Mouse (Mus musculus) hindlimb bud, embryonic 11.5 days (tissue): ENCODE results near the gene Fkbp14.

Experiments used
- DNase-seq: peaks from one replicate; pipeline ENCODE4 v3.0.0-alpha.2; 2012; ENCODE audit warnings: low read depth, low spot score; ENCODE audit errors: extremely low spot score

Gene Fkbp14

DNA sequence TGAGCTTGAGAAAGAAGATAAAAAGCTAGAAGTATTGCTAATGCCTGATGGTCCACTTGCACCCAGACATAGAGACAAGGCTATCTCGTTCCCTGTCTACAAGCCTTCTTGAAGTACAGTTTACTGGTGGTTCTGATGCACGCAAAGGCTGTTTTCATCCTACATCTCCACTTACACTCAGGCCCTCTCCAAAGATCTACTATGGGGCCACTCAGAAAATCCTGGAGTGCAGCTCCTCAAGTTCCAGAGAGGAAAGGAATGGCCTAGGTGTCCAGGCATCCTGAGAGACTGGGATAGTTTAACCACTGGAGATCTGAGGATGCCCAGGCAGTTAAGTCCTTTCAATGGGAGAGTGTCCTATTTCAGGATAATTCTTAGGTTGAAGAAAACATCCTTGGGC lies 6.4 kb downstream of the Fkbp14 start:
- no peak for DNase-seq

DNA sequence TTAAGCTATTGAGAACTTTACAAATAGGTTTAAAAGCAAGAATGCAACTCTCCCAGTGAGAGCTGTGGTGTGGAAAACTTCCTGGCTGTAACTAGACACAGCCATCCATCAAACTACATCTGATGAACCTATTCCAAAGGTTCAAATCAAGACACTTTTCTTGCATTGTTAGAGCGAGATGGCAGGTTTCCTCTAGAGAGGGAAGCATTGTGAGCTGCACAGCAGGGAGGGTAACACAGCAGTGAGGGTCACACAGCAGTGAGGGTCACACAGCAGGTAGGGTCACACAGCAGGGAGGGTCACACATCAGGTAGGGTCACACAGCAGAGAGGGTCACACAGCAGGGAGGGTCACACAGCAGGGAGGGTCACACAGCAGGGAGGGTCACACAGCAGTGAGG lies 8.9 kb downstream of the Fkbp14 start:
- DNase-seq = no peak

DNA sequence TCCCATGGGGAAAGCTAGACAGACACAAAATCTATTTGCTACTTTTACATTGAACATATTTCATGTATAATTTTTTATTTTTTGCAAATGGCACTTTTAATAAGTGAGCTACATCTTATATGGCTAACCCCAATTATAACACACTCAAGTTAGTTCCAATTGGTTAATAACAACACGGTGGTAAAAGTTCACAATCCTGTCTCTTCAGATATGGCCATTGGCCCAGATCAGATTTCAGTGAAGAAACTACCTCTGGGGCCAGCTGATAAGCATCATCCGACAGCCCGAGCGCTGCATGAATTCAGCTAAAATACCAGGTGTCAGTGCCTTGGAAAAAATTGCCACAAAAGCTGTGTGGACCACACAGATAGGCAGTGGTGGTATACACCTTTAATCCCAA lies 9.4 kb downstream of the Fkbp14 start:
- DNase-seq = no peak

DNA sequence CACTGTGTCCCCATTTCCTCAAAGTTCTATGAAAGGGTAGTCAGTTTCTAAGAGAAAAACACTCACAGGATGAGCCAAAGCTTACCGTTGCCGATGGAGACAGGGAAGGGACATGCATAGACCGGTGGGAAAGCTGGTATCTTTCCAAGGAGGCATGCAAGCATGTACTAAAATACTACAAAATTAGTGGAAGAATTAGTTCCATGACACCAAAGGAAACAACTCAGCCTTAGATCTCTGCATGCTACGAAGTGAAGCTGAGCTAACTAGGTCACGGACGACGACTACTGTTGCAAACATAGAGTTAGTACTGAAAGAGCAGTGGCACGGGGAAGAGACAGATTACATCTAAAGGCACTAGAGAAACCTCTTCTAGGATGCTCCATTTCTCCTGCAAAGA lies 10.2 kb downstream of the Fkbp14 start:
- DNase-seq = no peak

DNA sequence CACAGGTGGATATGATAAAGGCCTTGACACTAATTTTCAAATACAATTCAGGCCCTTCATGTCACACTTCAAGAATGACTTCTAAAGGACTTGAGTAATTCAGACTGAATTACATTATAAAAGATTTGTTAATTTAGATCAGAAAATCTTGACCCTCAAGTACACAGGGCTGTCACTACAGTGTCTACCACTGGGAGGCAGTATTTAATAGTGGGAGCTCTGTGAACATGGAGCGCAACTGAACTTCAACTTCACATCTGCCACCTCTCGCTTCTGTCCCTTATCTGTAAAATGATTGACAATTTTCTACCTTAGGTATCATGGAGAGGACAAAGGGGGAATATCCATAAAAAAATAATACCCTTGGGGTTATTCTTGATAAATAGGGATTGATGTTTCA lies 10.9 kb downstream of the Fkbp14 start:
- no peak for DNase-seq

DNA sequence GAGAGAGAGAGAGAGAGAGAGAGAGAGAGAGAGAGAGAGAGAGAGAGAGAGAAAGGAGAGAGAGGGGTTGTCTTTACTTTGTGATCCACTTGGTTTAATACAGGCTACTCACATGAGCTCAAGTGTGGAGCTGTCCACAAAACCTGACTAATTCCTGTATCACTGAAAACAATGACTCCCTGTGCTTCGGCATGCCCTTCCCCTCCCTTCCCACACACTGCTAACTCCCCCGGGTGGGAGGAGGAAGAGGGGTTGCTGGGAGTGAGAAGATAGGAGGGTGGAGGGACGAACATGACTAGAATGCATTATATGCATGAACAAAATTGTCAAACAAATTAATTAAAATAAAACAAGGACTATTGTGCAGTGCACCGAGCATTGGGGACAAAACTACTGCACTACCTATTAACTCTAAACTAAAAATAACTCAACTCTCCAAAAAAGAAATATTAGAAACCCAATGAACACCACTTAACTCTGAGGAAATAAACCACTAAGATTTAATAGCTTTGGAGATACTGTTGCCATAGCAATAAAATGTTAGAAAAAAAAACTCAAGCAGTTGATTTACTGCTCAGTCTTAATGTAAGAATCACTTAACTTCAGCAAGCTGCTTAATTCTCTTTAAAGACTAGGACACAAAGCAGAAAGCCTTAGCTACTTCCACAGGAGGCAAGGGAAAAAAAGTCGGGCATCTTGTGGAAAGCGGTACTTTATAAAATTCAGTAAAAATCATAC lies 23.7 kb downstream of the Fkbp14 start:
- no peak for DNase-seq

DNA sequence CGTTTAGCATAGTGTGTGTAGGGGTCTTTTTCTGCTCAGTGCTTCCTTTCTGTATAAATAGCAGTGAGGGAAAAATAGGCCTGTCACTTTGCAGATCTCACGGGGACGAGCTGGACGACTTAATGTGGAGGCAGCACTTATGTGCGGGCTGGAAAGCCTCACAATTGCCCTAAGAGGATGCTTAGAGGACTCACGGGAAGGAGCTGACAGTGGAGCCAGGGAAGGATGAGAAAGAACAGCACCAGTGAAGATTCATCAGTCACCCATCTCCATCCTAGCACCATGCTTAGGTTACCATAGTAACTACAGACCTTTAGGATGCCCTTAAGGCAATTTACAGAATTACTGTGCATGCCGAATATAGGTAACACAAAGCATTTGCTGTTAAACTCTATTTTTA lies 27.3 kb downstream of the Fkbp14 start:
- no peak for DNase-seq

DNA sequence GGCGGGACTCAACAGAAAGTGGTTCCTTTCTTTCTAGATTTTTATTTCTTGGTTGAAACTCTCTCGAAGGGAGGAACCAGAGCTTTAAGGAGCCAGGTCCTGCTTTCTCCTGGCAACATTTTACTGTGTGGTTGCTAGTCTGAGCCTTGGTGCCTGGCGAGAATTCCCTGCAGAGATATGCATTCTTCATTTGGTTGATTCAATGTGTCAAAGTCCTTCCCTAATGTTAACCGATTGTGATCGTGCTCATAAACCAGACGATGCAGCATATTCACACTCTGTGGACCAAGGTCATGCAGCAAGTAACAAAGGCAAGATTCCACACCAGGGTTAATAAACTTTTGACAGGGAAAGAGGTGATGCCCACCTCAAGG lies 30.6 kb downstream of the Fkbp14 start:
- no peak for DNase-seq

DNA sequence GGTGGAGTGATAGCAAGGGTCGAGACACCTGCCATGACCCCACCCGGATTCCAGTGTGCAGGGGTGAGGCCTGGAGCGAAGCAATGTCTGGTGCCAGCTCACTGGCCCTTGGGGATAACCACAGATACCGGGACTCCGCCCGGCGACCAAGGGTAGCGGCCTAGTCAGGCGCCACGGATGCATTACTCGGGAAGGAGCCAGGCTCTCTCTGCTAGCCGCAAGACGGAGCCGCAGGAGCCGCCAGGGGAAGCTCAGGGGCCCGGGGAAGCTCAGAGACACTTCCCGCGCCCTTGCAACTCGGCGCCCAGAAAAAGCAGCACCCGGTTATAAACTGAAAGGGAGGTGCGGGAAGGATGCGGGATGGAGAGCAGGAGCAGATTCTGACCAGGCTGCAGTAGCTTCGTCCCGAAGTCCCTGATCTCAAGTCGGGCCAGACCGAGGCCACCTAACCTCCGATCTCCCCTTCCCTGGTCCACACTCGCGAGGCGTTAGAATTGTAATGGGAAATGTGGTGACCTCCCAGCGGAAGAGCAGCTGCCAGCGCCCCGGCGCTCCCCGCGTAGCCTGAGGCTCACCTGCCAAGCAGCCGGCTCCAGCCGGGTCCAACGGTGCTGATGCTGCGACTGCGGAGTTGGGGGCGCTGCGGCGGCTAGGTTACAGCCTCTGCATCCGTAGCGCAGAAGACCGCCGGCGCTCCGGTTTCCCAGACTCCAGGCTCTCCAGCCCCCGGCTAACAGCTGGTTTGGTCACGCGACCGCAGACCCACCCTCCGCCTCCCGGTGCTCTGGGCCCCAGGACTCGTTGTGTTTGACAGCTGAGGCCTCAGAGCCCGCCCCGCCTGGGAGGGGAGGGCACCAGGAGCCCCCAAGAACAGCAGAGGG lies 31.2 kb downstream of the Fkbp14 start, which contains the start of gene Scrn1:
Gene Scrn1 (minus strand): TSS at position 825 of the 881 bp plus-strand sequence.
- DNase-seq = no peak

DNA sequence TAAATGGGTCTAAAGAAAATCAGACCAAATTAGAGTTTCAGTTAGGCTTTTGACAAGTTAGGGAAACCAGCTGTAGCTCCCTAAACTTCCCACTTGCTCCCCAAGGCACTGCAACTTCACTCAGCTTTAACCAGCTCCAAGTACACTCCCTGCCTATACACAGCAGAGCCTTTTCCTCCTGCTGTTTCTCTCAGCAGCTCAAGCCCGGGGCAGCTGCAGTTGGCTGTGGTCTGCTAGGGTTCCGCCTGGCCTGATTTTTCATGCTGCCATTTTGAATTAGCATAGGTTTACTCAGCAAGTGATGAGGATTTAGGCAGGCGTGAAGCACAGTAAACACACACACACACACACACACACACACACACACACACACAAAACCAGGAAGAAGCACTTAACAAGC lies 32.1 kb downstream of the Fkbp14 start:
- DNase-seq = no peak

DNA sequence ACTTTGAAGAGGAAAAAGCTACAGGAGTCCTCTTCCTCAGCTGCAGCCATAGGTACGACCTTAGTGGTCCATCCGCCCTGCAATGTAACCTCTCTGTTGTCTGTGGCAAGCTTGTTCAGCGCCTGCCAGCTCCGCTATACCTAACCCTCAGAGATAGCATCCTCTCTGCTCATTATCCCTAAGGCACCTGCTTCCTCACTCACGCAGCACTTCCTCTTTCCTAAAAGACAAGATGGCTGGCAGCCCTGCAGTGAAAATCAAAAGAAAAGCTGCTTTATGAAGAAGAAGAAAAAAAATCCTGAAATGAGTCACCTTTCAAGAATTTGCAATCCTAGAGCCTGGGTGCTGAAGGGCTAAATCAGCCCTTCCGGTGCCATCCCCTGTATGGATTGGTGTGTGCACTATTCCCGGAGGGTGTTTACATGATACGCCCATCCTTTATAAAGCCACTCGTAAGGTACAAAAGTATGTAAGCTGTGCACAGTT lies 32.6 kb downstream of the Fkbp14 start:
- no peak for DNase-seq

DNA sequence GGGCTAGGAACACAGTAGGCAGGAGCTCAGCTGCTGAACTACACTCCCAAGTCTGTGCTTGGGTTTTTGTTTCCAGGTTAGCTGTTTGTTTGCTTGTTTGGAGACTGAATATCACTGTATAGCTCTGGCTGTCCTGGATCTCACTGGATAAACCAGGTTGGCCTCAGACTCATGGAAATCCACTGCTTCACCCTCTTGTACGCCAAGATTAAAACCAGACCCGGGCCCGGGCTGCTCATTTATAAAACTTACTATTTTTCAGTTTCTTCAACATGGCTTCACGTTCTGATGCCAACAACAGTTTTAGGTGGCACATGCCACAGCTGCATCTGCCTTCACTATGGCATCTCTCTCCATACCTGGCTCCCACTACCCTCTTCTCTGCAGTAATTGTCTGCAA lies 33.5 kb downstream of the Fkbp14 start:
- no peak for DNase-seq

DNA sequence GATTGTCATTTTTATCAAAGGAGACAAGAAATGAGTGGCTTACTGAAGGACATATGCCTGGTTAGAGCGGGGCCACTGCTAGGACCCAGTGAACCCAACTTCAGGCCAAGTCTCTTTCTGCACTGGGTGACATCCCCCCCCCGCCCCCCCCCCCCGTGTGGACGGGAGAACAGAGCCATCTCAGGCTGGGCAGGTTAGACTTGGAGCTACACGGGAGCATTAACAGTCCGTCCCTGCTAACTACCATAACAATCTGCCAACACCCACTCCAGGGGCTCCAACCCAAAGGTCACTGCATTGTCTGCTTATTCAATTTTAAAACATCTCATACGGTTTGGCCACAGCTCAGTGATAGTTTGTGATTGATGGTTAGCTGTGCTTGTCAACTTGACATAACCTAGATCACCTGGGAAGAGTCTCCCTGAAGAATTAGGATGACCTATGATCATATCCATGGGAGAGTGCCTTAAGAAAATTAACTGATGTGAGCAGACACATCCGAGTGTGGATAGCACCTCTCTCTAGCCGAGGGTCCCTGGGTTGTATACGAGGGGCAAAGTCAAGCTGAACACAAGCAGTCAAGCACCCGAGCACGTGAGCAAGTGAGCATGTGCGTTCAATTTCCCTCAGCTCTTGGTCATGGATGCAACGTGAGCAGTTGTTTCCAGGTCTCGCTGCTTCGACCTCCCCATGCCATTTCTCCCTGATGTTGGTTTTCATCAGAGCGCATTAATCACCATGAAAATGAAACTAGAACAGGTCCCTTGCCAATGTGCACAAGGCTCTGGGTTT lies 34.9 kb downstream of the Fkbp14 start:
- DNase-seq = no peak

DNA sequence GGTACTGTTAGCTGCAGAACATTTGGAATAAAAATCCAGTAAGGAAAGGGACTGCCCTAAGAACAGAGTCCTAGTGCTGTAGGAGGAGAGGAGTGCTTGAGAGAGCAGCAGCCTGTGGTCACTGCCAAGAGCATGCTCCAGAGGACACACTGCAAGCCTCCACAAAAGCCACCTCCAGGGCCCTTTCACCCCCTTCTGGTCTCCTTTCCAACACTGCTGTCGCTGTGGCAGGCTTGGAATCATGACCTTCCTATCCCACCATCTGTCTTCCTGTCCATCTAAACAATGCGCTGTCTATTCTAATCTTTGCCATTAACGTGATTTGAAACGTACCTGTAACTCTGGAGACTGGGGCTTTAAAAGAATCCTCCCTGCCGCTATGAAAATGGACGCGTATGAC lies 38.6 kb downstream of the Fkbp14 start:
- DNase-seq = no peak

DNA sequence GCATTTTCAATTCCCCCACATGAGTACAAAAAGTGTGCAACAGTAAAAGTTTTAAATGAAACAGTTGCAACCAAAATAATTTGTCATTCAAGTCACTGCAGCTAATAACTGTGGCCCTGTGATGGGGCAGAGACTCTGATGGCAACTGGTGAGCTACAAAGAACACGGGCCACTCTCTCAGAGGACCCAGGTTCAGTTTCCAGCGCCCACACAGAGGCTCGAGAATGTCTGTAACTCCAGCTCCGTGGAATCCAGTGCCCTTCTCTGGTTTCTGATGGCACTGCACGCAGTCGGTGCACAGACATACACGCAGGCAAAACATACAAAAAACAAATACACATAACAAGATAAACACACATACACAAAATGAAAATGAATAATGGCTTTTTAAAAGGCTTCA lies 39.4 kb downstream of the Fkbp14 start:
- no peak for DNase-seq

DNA sequence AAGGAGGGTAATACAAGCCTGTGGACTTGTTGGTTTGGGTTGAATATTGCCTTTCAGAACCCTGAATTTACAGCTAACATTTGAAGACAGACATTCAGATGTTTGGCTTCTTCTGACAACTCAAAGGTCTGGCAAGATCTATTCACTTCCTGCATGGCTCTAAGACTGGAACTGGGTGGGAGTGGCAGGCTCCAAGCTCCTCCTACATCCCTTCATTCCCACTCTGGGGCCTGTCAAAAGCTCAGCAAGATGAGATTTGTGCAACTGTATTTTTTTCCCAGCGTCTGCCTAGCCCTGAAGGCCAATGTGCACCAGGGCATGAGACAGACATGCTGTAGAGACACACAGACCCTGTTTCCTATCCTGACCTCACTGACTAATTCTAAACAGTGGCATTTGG lies 41.3 kb downstream of the Fkbp14 start:
- DNase-seq = no peak

DNA sequence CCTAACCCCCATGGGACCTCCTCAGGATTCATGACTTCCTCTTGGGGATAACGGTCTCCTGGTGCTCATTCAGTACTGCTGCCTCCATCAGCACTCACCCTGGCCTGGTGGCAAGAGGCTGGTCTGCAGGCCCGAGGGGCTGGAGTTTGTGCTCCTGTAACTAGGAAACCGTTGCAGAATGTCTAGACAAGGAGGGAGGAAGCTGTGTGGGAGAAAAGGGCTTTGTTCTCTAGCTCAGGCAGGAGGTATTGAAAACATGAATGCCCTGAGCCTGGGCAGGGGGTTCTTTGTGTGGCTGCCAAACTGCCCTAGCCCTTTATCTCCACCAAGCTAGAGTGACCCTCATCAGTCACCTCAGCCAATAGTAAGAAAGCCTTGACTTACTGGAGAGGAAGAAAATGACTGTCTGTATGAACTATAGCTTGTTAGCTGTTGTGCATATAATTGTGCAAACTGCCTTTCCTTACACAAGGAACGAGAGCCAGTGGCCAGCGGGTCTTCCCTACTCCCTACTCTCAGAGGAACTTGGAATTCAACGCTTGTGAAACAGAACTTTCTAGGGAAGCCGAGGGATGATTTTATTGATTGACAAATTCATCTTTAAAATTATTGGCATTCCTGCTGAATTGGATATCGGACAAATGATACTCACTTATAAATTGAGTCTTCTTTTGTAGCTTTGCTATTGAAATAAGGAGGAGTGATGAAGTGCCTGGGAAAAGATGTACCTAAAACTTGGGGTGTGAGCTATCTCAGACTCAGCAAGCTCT lies 42.6 kb downstream of the Fkbp14 start:
- no peak for DNase-seq

DNA sequence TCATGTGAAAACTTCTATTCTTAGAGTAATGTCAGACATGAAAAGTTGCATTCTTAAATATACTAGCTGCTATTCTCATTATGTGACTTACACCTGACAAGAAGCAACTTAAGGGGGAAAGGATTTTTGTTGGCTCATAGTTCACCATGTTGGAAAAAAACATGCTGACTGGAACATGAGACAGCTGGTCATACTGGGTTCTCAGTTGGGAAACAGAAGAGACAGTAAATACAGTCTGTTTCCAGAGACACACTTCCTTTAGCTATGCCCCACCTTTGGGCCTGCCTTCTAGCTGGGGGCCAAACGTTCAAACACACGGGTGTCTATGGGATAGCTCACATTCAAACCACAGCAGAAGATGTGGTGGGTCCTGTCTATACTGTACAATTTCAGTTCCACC lies 43.5 kb downstream of the Fkbp14 start:
- DNase-seq = no peak

DNA sequence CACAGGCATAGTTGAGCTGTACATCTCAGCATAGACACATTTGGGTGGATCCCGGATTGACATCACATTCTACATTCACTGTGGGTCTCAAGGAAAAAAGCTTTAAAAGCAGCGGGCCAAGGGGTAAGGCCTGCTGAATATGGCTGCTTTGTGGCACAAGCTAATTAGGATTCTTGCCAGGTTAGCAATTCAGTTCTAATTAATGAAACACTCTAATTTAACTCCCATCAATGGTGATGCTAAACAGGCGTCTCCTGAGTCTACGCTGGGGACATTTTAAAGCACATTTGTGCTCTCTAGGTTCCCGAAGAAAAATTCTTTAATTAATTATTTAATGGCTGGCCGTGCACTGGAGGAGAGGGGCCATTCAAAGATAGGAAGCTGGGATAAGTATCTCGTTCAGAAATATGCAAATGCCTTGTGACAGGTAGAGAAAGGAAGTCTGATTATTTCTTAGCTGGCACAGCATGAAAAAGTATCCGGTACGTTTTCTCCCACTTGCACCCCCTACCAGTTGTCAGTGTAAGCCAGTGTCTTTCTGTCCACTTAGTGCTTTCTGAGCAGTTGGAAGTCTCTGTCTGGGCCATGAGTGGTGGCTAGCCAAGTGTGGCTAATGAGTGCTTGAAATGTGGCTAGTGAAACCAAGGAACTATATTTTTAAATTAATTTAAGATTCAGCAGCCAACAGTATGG lies 44.2 kb downstream of the Fkbp14 start:
- DNase-seq = no peak

DNA sequence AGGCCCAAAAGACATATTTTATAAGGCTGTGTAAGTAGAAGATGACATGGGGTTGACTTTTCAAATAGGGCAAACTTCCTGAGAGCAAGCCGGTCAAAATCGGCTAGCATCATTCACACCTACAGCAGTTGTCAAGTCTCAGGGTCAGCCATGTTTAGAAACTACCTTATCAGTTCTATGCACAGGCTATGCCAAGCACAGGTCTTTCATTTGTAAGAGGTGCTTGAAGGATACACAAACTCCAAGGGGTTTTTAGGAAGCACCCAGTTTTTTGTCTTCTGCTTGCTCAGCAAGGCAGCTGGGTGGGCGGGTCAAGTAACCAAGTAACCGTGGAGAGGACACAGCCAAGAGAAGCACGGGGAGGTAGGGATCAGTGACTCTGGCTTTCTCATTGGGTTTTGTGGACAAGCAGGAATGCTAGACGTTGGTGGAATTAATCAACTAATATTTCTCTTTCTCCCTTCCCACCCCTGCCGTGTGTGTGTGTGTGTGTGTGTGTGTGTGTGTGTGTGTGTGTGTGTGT lies 46.2 kb downstream of the Fkbp14 start:
- no peak for DNase-seq
